Mouse (Mus musculus) frontal cortex, postnatal 10 days (tissue): ENCODE data around the gene Rbm6.
A peak's percentile ranks its signal among the peaks of the same experiment; 100 is the strongest.

Source experiments
- DNase-seq, 2 experiments: peaks; one replicate each; pipeline ENCODE4 v3.0.0; 2022; ENCODE audit warnings: low spot score in 2 of 2, mixed read lengths in 1 of 2

Gene Rbm6

GRCm38 (mm10) chr9:107750378-107750777 is 122.7 kb downstream of the Rbm6 start:
- DNase-seq: no peak

GRCm38 (mm10) chr9:107748063-107748462 is 125.0 kb downstream of the Rbm6 start:
- DNase-seq: no peak

GRCm38 (mm10) chr9:107747310-107747709 is 125.7 kb downstream of the Rbm6 start:
- no peak for DNase-seq

GRCm38 (mm10) chr9:107746679-107747078 is 126.4 kb downstream of the Rbm6 start:
- no peak for DNase-seq

- DNase-seq: no peak
Observed at GRCm38 (mm10) chr9:107744061-107744460, 129.0 kb downstream of the Rbm6 start.

GRCm38 (mm10) chr9:107738841-107739202 is 134.2 kb downstream of the Rbm6 start:
- no peak for DNase-seq

- DNase-seq: peak; percentile 62 to 86
Observed at GRCm38 (mm10) chr9:107738020-107738840, 134.8 kb downstream of the Rbm6 start.

- DNase-seq: no peak
Observed at GRCm38 (mm10) chr9:107736185-107736485, 136.9 kb downstream of the Rbm6 start.

- no peak for DNase-seq
Observed at GRCm38 (mm10) chr9:107735356-107736184, 137.5 kb downstream of the Rbm6 start.

GRCm38 (mm10) chr9:107734567-107734971 is 138.5 kb downstream of the Rbm6 start:
- DNase-seq: no peak

- no peak for DNase-seq
Observed at GRCm38 (mm10) chr9:107729709-107730108, 143.3 kb downstream of the Rbm6 start.

GRCm38 (mm10) chr9:107728919-107729670 is 143.9 kb downstream of the Rbm6 start:
- no peak for DNase-seq

GRCm38 (mm10) chr9:107727041-107727440 is 146.0 kb downstream of the Rbm6 start:
- no peak for DNase-seq

- DNase-seq: no peak
Observed at GRCm38 (mm10) chr9:107724796-107725195, 148.2 kb downstream of the Rbm6 start.

- no peak for DNase-seq
Observed at GRCm38 (mm10) chr9:107723794-107724531, 149.1 kb downstream of the Rbm6 start.
